In genomic region chr12:94282931-94283330, GRCm38 (mm10) we compare ENCODE assay signal across 13 mouse cellular contexts.
"Had no signal": no experiment of that assay in that cellular context is flagged by ENCODE, and none has a peak within 500 bp of the region (broad histone marks: within the 10 kb centered on the region; RNA-seq: fewer than 3 reads in every experiment).

No protein-coding gene starts in this region.

- H3K9me3 ChIP-seq: kidney, embryonic 15.5 days; limb, embryonic 13.5 days; midbrain, embryonic 10.5 days; neural tube, embryonic 13.5 days had no signal

- H3K4me2 ChIP-seq: kidney, embryonic 15.5 days; limb, embryonic 13.5 days; lung, embryonic 14.5 days; neural tube, embryonic 13.5 days had no signal

- H3K27ac ChIP-seq: kidney, embryonic 15.5 days; limb, embryonic 13.5 days; liver, embryonic 14.5 days; midbrain, embryonic 10.5 days; neural tube, embryonic 13.5 days; stomach, postnatal 0 days had no signal

- H3K4me1 ChIP-seq: kidney, embryonic 15.5 days; limb, embryonic 13.5 days; midbrain, embryonic 10.5 days; neural tube, embryonic 13.5 days had no signal

- H3K4me3 ChIP-seq: kidney, embryonic 15.5 days; limb, embryonic 13.5 days; midbrain, embryonic 10.5 days; neural tube, embryonic 13.5 days had no signal

- DNase-seq: kidney, postnatal 14 days; left cerebral cortex, postnatal 4 days; lung, embryonic 14.5 days; lung, postnatal 4 days; right cerebral cortex, postnatal 14 days; thymus, postnatal 4 days had no signal

- H3K36me3 ChIP-seq: kidney, embryonic 15.5 days; limb, embryonic 13.5 days; midbrain, embryonic 10.5 days; neural tube, embryonic 13.5 days had no signal

- ATAC-seq: midbrain, embryonic 16.5 days had no signal

- H3K27me3 ChIP-seq: kidney, embryonic 15.5 days; limb, embryonic 13.5 days; neural tube, embryonic 13.5 days had no signal

- H3K9ac ChIP-seq: kidney, embryonic 15.5 days; limb, embryonic 13.5 days; liver, embryonic 14.5 days; lung, embryonic 14.5 days; neural tube, embryonic 13.5 days had no signal
